Mouse (Mus musculus) WW6 (cell line): Measurements from ENCODE around the gene Fgf10.

Experiments used
- DNase-seq: peaks from one replicate; pipeline ENCODE4 v3.0.0-alpha.2; 2013; ENCODE audit warnings: low read depth, low spot score

Gene Fgf10

DNA sequence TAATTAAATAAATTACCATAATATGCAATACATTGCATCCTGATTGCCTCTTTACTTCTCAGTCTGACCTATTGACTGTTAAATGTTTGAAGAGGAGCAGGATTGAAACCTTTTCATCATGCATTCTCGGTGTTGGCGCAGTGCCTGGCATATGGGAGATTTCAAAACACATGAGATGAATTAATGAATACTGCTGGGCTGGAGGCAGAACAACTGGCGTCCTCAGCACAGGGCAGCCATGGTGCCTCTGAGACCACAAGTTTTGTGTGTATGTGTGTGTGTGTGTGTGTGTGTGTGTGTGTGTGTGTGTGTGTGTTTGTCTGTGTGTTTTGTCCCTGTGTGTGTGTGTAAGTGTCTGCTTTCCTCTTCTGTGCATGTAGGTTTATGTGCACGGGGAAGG, 165.5 kb downstream of the Fgf10 start:
- no peak for DNase-seq
